ENCODE assay signal across 23 mouse cellular contexts in the genomic region with DNA sequence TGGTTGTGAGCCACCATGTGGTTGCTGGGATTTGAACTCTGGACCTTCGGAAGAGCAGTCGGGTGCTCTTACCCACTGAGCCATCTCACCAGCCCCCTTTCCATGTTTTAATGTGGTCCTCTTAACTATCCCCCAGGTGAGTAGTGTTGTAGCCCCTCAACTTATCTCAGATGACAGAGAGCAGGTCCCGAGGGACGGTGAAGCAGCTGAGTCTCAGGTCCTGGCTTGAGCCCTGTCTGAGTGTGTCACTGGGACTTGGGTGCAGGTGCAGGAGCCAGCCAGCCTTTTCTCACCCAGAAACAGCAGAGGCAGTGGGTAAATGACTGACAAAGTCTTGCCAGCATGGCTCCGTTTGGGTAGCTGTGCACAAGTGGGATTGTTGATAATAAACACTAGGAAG. TPM values are rescaled to one million over a fixed set of nuclear protein-coding genes. Genes with fewer than 3 reads are reported as not detected.
DNase-seq lines count a peak whose midpoint lies in the region; ATAC-seq and TF ChIP-seq lines count a peak whose summit lies in the region.
"Had no signal": no experiment of that assay in that cellular context is flagged by ENCODE, and none has a peak within 500 bp of the region (broad histone marks: within the 10 kb centered on the region; RNA-seq: fewer than 3 reads in every experiment).

No protein-coding gene starts in this region.

- H3K27me3 ChIP-seq in liver, postnatal 0 days (ENCODE audit: insufficient read depth, low read length): no peaks in the 10 kb centered on the region
- H3K27me3 ChIP-seq: forebrain, embryonic 12.5 days; Patski had no signal

- no peaks in the 10 kb centered on the region for H3K9me3 ChIP-seq in liver, postnatal 0 days (ENCODE audit: low read length)
- H3K9me3 ChIP-seq: embryonic facial prominence, embryonic 13.5 days; forebrain, embryonic 12.5 days; heart, embryonic 10.5 days; hindbrain, embryonic 12.5 days had no signal

- H3K4me1 ChIP-seq in liver, postnatal 0 days (ENCODE audit: insufficient read depth): peaks cover 7% of the 10 kb centered on the region
- H3K4me1 ChIP-seq: embryonic facial prominence, embryonic 13.5 days; forebrain, embryonic 12.5 days had no signal

- peak overlapping the region; percentile 28; the same call in 1 of the 2 replicates for H3K4me2 ChIP-seq in liver, postnatal 0 days (ENCODE audit: low read depth, low read length)
- H3K4me2 ChIP-seq: embryonic facial prominence, embryonic 13.5 days; forebrain, embryonic 12.5 days; hindbrain, embryonic 12.5 days had no signal

- no peak for TF ChIP-seq CTCF in liver, postnatal 0 days (IDR thresholded peaks at IDR 0.05; ENCODE audit: low read depth)

- no peaks in the 10 kb centered on the region for H3K36me3 ChIP-seq in liver, postnatal 0 days (replicated peaks; ENCODE audit: insufficient read depth, low read length)
- H3K36me3 ChIP-seq in macrophage (ENCODE audit: inconsistent target): peaks cover 37% of the 10 kb centered on the region
- H3K36me3 ChIP-seq: embryonic facial prominence, embryonic 13.5 days; forebrain, embryonic 12.5 days; heart, embryonic 10.5 days; hindbrain, embryonic 12.5 days had no signal

- 76% methylated on average over 5 of the region's 5 CpGs for WGBS in liver, postnatal 0 days (ENCODE audit: insufficient replicate concordance)
- WGBS in macrophage (ENCODE audit: missing documents): 83% methylated on average over 2 of the region's 5 CpGs

- no peak for TF ChIP-seq EP300 in liver, postnatal 0 days (IDR thresholded peaks at IDR 0.05; ENCODE audit: low read depth)

- no peak for DNase-seq in liver, postnatal 0 days
- DNase-seq in liver: no peak
- DNase-seq in A20 (ENCODE audit: low read depth, low spot score): peak; percentile 70
- DNase-seq in B cell, adult 2 months: peak; percentile 30 to 31
- no peak for DNase-seq in cerebellum, adult 18-20 months
- no peak for DNase-seq in cerebellum, postnatal 10 days
- DNase-seq: adrenal gland, postnatal 14 days; cerebellum, adult 8-10 months; cerebellum, postnatal 36 days; gastrocnemius, postnatal 10 days; heart, adult 18-20 months; heart, postnatal 10 days; heart, postnatal 4 days had no signal

- peak overlapping the region; percentile 11; the same call in 1 of the 2 replicates for H3K4me3 ChIP-seq in liver, postnatal 0 days (ENCODE audit: low read depth, low read length)
- peak overlapping the region; percentile 61 for H3K4me3 ChIP-seq in macrophage (ENCODE audit: inconsistent target)
- H3K4me3 ChIP-seq: embryonic facial prominence, embryonic 13.5 days; forebrain, embryonic 12.5 days; heart, embryonic 10.5 days; hindbrain, embryonic 12.5 days had no signal

- ATAC-seq in liver, postnatal 0 days: no peak
- ATAC-seq: activated CD4-positive, CD25-positive, alpha-beta regulatory T cell, adult 4 months; forebrain, embryonic 16.5 days; hindbrain, postnatal 0 days; Patski had no signal

- no peak overlapping the region for H3K9ac ChIP-seq in liver, postnatal 0 days (replicated peaks)
- H3K9ac ChIP-seq: embryonic facial prominence, embryonic 13.5 days; forebrain, embryonic 12.5 days; hindbrain, embryonic 12.5 days had no signal

- 0 out of 2 replicates have a peak overlapping the region, but pooled peaks have one; percentile 3 for H3K27ac ChIP-seq in liver, postnatal 0 days (ENCODE audit: low read depth)
- H3K27ac ChIP-seq in macrophage: peak overlapping the region; percentile 100
- H3K27ac ChIP-seq: embryonic facial prominence, embryonic 13.5 days; forebrain, embryonic 12.5 days; heart, embryonic 10.5 days; hindbrain, embryonic 12.5 days; hindbrain, postnatal 0 days had no signal

- peaks cover 69% of the 10 kb centered on the region for H3K79me2 ChIP-seq in macrophage (ENCODE audit: inconsistent target)

RNA-seq across cellular contexts. Expression of a gene that starts 4.7 kb away (rescaled TPM):
- polyA plus RNA-seq in liver, postnatal 0 days (2015; fragmentation: Nextera tagmentation; extraction: Ambion mirVana): 4.2 and 4.4 TPM in 2 replicates
- total RNA-seq in macrophage (2018; cell fraction: chromatin; rRNA removed): 100 to 1,000 TPM; 207 to 998 (median 456) TPM
- total RNA-seq in macrophage (2018; cell fraction: cytosol; rRNA removed): 1,000 to 10,000 TPM in 1 of 26 experiments, 100 to 1,000 TPM in 25; 372 to 1,028 (median 651) TPM
- total RNA-seq in macrophage (2018; cell fraction: nucleus; rRNA removed): 1,000 to 10,000 TPM in 8 of 26 experiments, 100 to 1,000 TPM in 18; 401 to 1,189 (median 870) TPM
- polyA plus RNA-seq in macrophage (2018): 344 to 583 TPM (median 414 TPM) in 3 replicates

RNA-seq across cellular contexts. Expression of a gene that starts 14.3 kb away (rescaled TPM):
- 0.11 TPM in 1 of 2 replicates, not detected in the other for polyA plus RNA-seq in liver, postnatal 0 days (2015; fragmentation: Nextera tagmentation; extraction: Ambion mirVana)
- total RNA-seq in macrophage (2018; cell fraction: chromatin; rRNA removed): under 1 TPM in 1 of 26 experiments, not detected in 25; 0.71 TPM
- total RNA-seq in macrophage (2018; cell fraction: cytosol; rRNA removed): under 1 TPM in 2 of 26 experiments, not detected in 24; 0.07 TPM
- total RNA-seq in macrophage (2018; cell fraction: nucleus; rRNA removed): under 1 TPM in 1 of 26 experiments, not detected in 25; 0.48 TPM
- polyA plus RNA-seq in macrophage (2018): 0.06 to 0.12 TPM in 2 of 3 replicates, not detected in the other
- total RNA-seq: hindbrain, postnatal 0 days had no signal
- polyA plus RNA-seq: forebrain, embryonic 12.5 days; forebrain, embryonic 16.5 days; heart, embryonic 10.5 days; heart, embryonic 14.5 days; hindbrain, embryonic 12.5 days; hindbrain, postnatal 0 days had no signal

RNA-seq across cellular contexts. Expression of a gene that starts 25.5 kb away (rescaled TPM):
- 2.0 and 2.1 TPM in 2 replicates for polyA plus RNA-seq in liver, postnatal 0 days (2015; fragmentation: Nextera tagmentation; extraction: Ambion mirVana)
- 10 to 100 TPM in 10 of 26 experiments, 1 to 10 TPM in 16; 5.0 to 17.4 (median 7.9) TPM for total RNA-seq in macrophage (2018; cell fraction: chromatin; rRNA removed)
- 10 to 100 TPM in 1 of 26 experiments, 1 to 10 TPM in 25; 2.0 to 11.2 (median 6.0) TPM for total RNA-seq in macrophage (2018; cell fraction: cytosol; rRNA removed)
- 10 to 100 TPM in 15 of 26 experiments, 1 to 10 TPM in 11; 4.9 to 32.2 (median 12.9) TPM for total RNA-seq in macrophage (2018; cell fraction: nucleus; rRNA removed)
- 6.0 to 22.3 TPM (median 10.1 TPM) in 3 replicates for polyA plus RNA-seq in macrophage (2018)

RNA-seq across cellular contexts. Expression of a gene that starts 37.6 kb away (rescaled TPM):
- polyA plus RNA-seq in liver, postnatal 0 days (2015; fragmentation: Nextera tagmentation; extraction: Ambion mirVana): 12.8 and 13.2 TPM in 2 replicates
- 10 to 100 TPM in 8 of 26 experiments, 1 to 10 TPM in 17, not detected in 1; 1.3 to 27.8 (median 6.8) TPM for total RNA-seq in macrophage (2018; cell fraction: chromatin; rRNA removed)
- total RNA-seq in macrophage (2018; cell fraction: cytosol; rRNA removed): 10 to 100 TPM; 22.0 to 60.5 (median 35.6) TPM
- 10 to 100 TPM in 25 of 26 experiments, 1 to 10 TPM in 1; 5.5 to 63.8 (median 25.4) TPM for total RNA-seq in macrophage (2018; cell fraction: nucleus; rRNA removed)
- 30.6 to 77.7 TPM (median 50.2 TPM) in 3 replicates for polyA plus RNA-seq in macrophage (2018)

RNA-seq across cellular contexts. Expression of a gene that starts 50.8 kb away (rescaled TPM):
- polyA plus RNA-seq in liver, postnatal 0 days (2015; fragmentation: Nextera tagmentation; extraction: Ambion mirVana): 10.2 and 12.7 TPM in 2 replicates
- 10 to 100 TPM in 25 of 26 experiments, 1 to 10 TPM in 1; 7.1 to 71.2 (median 36.1) TPM for total RNA-seq in macrophage (2018; cell fraction: chromatin; rRNA removed)
- 10 to 100 TPM; 33.0 to 52.9 (median 43.5) TPM for total RNA-seq in macrophage (2018; cell fraction: cytosol; rRNA removed)
- total RNA-seq in macrophage (2018; cell fraction: nucleus; rRNA removed): 10 to 100 TPM; 13.8 to 66.9 (median 23.9) TPM
- 43.4 to 93.2 TPM (median 51.6 TPM) in 3 replicates for polyA plus RNA-seq in macrophage (2018)

Comparison
In these comparisons a context has a peak if more than half of its experiments do, and no peak if none do; other contexts are left out.
1. DNase-seq: peak in A20 (single experiment) and B cell, adult 2 months (2 of 2); none in liver, postnatal 0 days (single experiment), liver (single experiment), cerebellum, adult 18-20 months (0 of 2) and cerebellum, postnatal 10 days (0 of 2).
2. RNA of a gene that starts 4.7 kb away (polyA plus RNA-seq): 344 to 583 TPM in macrophage; 4.2 to 4.4 TPM in liver, postnatal 0 days; every median in the first group is over 10 times any median in the second.